Mouse (Mus musculus): ENCODE measurements around the gene Sars. TPM values are rescaled to one million over a fixed set of nuclear protein-coding genes. Genes with fewer than 3 reads are reported as not detected.
A peak's percentile ranks its signal among the peaks of the same experiment; 100 is the strongest.

The Sars gene
- polyA plus RNA-seq (2017; shearing (Covaris generic)) = 100 to 1,000 TPM; 156 to 182 (median 163) TPM

DNA sequence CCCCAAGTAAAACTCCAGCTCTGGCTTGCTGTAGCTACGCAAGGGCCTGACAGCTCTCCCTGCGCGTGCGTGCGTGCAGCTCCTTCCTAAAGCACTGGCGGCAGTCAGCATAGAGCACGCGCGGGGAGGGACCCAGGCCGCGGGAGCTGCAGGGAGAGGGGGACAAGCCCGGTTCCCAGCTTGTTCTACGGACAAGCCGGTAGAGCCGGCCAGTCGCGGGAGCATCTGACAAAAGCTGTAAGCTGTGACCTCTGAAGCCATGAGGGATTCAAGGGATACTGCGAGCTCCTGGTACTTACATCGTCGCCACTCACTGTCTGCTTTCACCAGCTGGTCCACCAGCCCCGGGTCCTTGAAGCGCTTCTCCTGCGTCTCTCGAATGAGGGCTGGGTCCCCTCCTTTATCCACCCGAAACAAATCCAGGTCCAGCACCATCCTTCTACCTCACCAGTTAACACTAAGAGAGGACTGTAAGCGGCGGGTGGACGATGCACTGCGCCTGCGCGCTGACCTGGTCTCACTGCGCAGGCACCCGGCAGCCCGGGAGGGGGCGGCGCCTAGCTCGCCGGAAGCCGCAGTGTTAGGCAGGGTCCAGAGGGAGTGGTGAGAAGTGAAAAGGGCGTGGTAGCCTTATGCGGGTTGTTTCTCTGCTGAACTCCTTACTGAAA, at the start of gene Sars:
Gene Sars (minus strand): TSS at position 512 of the 668 bp plus-strand sequence.
- ATAC-seq = peak; percentile 87

DNA sequence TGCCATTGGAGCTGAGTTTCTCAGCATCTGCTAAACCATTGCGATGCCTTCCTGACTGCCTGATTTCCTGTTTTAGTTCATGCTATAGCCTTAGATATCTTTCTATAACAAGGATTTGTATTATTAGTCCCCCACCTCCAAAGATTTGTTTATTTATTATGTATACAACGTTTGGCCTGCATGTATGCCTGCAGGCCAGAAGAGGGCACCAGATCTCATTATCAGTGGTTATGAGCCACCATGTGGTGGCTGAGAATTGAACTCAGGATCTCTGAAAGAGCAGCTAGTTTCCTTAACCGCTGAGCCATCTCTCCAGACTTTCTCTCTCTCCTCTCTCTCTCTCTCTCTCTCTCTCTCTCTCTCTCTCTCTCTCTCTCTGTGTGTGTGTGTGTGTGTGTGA, 45.0 kb upstream of the Sars start:
- no peak for ATAC-seq

DNA sequence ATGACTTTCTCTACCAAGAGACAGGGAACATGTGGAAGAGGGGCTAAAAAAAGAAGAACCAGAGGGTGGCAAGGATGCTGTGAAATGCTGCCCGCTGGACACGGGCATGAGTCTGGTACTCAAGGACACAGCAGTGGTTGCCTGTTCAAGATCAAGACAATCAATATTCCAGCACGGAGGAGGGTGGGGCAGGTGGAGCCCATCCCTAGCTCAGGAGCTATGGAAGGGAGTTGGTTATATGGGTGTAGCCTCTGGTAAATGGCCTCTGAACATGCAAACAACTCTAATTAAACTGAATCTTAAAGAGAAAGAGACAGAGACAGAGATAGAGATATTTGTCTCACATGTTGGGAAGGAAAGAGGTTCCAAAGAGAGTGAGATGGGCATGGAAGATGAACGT, 39.7 kb upstream of the Sars start:
- ATAC-seq = no peak

DNA sequence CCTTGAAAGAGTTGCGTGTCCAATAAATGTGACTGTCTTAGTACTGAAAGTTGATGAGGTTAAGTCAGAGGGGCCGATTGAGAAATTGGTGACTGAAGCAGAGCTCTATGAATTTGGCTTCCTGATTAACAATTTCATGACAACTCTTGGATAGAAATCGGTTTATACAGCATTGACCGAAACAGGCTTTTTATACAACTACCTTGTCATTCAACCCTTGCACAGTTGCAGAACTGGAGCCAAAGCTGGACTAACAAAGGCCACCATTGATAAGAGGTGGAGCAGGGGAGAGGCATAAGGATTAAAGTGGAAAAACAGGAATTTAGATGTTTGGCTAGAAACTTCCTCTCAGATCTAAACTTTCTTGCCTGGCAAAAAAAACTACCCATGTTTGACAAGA, 33.8 kb upstream of the Sars start:
- no peak for ATAC-seq

DNA sequence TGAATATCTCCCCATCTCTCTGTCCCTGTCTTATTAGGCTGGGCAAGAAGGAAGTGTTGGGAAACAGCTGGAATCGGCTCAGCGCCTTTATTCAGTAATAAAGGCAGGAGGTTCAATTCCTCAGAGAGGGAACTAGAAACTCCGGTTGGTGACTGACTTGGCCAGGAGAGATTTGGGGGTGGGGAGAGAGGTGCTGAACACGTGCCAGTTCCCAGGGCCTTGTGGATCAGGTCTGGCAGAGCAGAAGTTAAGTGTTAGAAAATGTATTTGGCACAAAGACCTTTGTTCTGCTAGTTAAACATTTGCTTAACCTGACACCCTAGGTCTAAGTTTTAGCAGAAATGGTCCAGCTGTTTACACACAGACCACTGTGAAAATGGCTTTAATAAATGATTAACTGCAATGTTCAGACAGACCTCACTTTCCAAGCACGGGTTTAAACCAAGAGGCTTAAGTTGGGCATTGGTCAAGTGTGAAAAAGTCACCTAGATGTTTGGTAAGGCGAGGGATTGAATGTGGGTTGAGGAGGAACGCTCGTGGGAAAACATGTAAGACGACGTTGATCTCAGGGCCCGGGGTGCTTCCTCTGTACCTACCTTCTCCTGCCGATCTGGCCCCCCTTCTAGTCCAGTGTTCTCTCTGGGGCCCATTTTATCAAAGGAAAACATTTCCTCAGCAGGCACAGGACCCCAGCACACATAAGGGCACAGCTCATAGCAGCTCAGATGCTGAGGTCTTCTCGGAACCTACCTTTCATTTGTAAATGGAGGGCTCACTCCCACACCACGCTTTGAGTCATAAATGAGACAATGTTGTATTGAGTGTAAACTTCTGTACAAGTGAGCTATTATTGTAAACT, 32.0 kb upstream of the Sars start:
- ATAC-seq = no peak

DNA sequence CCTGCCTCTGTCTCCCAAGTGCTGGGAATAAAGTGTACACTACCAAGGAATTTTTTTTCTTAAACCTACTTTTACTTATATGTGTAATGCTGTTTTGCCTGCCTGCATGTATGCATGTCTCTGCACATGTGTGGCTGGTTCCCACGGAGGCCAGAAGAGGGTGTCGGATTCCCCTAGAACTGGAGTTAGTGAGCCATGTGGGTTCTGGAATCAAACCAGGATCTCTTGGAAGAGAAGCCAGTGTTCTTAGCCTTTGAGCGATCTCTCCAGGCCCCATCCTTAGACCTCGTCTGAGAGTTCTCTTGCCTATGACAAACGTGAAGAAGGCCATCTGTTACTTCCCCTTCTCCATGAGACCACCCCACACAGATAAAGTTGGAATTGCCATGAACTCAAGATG, 30.5 kb upstream of the Sars start:
- ATAC-seq = no peak

DNA sequence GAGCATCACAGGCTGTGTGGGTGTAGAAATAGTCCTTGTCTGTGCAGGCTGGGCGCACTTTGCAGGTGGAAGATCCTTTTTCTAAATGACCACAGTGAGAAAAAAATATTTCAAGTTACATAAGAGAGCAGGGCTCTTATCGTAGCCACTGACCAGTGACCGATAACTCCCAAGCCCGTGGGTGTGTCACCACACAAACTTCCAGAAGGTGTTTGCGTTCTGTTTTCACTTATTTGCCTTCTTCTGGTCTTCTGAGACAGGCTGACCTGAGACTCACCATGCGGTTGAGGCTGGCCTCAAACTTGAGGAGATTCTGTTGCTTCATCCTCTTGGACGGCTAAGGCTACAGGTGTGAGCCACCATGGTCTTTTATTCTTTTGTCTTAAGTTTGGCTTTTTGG, 30.0 kb upstream of the Sars start:
- no peak for ATAC-seq

DNA sequence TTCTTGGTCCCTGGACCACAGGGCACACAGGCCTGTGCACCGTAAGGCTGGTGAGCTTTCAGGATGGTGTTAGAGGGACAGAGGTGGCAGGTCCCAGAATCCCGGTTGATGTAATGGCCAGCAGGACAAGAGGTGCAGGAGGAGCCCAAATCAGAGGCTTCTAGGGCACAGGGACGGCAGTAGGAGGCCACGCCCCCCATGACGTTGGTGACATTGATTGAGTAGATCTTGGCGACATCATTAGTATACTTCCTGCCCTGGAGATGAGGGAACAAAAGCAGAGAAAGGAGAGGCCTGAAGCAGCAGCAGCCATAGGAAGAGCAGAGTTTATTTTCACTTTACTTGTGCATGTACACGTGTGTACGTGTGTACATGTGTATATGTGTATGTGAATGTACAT, 22.8 kb upstream of the Sars start:
- ATAC-seq = no peak

DNA sequence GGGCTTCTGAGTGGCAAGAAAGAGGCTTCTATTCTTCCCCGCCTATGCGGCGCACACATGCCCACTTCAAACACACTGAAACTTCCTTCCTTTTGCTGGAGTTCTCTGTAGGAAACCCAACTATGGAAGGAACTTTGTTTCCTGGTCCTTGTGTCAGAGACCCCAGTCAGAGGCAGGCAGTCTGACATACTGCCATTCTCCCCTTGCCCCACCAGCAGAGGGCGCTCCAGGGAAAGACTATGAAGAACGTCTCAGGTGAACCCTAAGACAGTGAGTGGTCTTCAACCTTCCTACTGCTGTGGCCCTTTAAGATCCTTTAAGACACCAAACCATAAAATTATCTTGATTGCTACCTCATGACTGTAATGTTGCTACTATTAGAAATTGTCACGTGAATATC, 21.4 kb upstream of the Sars start:
- ATAC-seq = peak; percentile 48

DNA sequence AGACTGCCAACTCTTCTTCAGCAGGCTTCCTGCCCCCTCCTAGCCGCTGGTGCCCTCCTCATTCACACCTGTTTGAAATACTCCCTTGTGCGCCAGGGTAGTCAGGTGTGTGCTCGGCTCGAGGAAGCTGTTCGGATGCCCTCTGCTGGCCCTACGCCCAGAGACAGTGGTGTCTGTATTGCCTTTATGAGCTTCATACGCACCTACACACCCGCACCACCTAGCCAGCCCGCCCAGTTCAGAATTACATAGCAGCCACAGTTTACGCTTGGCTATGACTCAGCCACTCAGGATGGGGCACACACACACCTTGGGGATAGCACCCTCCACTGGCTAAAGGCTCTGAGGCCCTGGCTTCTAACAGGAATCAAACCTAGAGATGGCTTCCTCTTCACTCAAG, 13.9 kb upstream of the Sars start:
- peak; percentile 80 for ATAC-seq

DNA sequence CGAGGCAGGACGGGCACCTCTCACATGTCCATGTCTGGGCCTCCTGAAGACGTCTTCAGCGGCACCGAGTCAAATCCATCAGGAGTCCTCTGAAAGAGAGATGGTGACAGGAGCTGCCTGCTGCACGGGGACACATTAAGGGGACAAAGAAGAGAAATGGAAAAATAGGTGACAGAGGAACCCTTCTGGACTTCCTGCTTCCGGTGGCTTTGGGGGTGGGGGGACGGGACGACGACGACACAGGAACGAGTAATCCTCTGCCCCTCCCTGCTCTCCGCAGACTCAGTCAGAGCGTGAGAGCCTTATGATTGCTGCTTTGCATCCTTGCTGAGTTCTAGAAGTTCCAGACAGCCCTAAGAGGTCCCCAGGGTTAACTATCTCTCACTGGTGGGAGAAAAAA, 13.4 kb upstream of the Sars start:
- ATAC-seq = peak; percentile 71

DNA sequence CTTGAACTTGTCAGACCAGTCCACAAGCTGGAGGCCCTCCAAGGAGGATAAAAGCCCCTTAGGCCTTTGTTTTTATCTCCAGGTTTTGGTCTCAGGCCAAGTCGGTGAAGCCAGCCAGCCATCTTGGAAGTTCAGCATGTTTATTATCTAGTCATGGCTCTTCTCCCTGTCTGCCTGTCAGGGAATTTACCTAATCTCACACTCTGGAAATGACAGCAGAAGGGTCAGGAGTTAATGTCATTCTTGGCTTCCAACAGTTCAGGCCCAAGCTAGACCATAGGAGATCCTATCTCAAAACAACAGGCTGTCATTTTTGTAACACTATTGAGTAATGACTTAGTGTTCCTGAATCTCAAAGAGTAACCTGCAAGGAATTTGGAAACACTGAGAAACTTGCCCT, 9.2 kb upstream of the Sars start:
- ATAC-seq = no peak

DNA sequence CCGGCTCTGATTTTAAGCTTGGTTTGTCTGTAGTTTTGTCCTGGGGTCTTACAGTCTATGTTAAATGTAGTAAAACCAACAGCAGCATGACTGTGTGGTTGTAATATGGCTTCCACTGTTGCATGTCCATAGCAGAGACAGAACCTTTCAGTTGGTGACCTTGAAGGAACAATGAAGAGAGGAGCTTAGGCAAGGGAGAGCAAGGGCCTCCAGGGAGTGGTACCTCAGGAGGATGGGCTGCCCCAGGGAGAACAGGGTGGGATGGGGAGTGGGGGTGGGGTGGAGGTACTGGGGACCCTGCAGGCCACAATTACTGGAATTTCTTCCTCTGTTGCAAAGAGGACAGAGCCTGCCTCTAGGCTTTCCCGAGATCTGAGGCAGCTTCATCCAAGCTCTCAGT, 7.0 kb upstream of the Sars start:
- ATAC-seq = no peak

DNA sequence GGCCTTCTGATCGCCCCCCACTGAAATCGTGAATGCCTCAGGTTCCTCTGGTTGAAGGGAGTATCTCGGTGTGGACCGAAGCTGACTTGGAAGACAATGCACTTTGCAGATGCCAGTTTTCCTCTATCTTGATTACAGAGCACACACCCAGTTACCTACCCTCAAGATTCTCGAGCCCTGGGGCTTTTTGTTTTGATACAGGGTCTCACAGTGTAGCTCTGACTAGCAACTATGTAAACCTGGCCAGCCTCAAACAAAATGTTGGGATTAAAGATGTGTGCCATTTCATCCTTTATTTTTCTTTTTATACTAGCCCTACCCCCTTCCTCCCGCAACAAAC, 327 bp upstream of the Sars start:
- no peak for ATAC-seq

DNA sequence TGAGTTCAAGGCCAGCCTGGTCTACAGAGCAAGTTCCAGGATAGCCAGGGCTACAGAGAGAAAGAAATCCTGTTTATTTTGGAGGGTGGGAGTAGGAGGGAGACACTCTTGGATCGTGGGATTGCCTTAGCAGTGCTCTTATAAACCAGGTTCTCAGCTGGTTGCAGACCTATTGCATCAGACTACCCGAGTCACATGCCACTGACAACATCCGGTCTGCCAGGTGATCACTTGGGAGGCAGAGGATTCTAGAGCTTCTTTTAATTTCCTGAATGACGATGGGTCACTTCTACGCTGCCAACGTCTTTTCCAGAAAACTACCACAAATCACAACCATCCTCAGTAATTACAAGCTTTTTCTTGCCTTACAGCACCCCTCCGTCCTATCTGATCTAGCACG, 980 bp downstream of the Sars start:
- peak; percentile 70 for ATAC-seq

DNA sequence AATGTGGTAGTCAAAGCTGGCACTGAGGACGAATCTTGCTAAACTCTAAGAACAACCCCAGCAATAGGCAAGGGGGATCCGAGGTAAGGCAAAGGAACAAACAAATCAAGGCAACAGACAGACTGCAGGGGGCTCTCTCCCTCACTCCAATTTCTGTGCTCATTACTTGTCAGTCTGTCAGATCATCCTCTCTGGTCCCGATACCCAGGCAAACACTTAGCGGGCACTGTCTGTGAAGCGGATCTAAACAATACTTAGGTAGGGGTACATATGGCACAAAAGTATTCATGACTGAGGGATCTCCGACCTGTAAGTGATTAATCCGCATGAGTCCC, 8.7 kb downstream of the Sars start:
- no peak for ATAC-seq

DNA sequence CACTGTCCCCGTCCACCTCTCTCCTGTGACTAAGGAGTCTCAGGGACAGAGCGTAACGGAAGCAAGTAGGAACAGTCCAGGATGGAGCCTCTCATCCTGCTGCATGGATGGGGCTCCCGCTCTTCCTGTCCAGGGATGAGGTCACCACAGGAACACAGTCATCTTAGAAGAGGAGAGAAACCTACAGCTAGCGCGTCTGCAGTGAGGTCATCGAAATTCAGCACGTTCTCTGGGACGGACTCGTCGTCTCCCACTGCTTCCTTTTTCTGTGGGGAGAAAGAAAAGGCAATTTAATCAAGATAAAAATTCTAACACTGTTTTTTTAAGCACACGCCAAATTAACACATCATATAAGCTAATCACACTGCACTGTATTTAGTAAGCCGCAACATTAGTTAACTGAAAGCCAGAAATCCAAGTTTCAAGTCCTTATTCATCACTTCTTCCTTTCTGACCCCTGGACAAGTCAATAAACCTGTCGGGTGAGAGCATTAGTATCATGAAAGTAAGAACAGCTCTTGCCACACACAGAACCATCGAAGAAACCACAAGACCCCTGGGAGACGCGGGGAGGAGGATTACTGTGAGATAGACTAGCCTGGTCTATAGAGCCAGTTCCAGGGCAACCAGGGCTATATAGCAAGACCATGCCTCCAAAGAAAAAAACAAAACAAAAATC, 9.2 kb downstream of the Sars start:
- ATAC-seq = peak; percentile 32

DNA sequence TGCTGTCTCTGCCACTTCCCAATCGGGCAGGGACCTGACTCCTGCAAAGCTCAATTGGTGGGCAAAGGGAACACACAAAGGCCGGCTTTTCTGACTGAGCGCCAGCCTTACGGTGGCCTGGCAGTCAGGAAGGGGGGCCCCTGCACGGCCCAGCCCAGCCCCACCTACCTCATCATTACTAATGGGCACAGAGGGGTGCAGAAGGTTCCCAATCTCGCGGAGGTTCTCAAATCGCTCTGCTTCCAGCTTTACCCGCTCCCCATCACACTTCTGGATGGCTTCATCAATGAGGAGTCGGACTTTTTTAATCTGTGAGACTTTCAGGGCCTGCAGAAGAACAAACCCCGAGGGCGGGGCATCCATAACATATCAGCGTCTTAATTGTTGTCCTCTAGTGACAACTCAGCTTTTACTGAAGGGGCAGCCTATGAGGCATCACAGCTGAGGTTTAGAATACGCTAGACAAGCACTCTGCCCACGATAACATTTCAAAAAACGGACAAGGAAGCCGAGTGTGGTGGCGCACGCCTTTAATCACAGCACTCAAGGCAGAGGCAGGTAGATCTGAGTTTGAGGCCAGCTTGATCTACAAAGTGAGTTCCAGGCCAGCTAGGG, 11.0 kb downstream of the Sars start:
- no peak for ATAC-seq

DNA sequence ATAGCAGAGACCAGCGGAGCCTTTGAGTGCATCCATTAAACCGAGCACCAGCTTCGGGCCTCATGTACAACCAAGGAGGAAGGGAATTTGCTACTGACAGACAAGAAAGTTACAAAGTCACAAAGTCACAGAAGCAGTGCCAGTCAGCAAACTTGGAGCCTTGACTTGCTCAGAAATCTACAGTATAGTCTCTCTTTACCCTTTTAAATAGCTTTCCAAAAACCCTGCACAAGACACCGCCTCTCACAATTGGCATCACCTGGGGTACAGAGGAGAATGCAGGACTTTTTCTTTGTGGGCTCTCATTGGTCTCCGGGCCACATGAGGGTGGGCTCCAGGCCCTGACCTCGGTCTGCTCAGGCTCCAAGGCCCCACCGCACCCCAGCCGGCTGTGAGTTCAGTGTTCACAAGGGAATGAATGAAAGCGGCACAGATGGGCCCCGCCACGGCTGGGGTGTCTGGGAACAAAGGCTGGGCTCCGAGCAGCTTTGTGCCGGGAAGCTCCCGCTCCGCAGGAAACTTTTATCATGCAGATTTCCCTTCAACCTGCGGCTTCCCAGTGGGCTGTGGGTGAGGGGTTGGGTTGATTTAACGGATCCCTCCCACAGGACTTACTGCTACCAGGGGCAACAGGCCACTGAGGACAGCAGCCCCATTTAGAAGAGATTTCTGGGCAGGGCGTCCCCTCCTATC, 11.7 kb downstream of the Sars start:
- no peak for ATAC-seq

DNA sequence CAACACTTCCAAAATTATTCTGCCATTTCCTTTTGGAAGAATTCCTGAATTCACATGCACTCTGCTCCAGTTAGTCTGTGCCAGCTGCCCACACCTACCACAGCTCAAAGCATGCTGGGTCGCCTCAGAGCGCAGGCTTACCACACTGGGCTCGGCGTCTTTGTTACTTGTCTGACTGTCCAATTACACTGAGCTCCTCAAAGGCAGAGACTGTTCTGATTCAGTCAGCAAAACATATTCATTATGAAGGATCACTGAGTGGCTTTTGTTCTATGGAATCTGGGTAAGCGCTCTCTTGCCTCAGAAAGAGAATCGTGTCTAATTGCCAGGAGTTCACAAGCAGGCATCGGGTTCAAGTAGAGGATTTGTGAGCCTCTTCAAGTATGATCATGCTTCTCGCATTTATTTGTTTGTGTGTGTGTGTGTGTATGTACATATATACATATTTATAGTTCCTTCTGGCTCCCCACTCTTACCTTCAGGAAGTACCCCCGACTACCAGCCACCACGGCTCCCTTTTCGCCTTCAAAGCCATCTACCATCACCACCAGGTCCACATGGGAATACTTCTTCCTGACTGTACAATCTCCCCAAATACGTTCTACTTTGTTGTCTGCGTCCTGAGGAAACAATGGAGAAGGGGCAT, 12.3 kb downstream of the Sars start:
- ATAC-seq = no peak

DNA sequence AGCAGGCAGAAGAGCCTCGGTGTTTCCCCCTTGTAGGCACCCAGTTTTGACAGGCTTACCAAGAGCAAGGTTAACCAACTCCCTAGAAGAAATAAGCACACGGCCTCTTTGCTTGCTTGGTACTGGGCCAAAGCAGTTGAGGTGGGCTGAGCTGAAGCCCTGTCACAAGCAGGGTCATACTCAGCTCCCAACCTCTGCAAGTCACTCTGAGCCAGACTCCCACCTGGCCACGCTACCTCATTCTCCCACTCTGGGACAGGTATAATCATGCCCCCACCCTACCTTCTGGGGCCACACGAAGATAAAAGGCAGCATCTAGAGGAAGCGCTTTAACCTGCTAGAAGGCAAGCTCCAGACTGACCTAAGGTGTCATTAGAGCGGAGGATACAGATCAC, 19.4 kb downstream of the Sars start:
- no peak for ATAC-seq

DNA sequence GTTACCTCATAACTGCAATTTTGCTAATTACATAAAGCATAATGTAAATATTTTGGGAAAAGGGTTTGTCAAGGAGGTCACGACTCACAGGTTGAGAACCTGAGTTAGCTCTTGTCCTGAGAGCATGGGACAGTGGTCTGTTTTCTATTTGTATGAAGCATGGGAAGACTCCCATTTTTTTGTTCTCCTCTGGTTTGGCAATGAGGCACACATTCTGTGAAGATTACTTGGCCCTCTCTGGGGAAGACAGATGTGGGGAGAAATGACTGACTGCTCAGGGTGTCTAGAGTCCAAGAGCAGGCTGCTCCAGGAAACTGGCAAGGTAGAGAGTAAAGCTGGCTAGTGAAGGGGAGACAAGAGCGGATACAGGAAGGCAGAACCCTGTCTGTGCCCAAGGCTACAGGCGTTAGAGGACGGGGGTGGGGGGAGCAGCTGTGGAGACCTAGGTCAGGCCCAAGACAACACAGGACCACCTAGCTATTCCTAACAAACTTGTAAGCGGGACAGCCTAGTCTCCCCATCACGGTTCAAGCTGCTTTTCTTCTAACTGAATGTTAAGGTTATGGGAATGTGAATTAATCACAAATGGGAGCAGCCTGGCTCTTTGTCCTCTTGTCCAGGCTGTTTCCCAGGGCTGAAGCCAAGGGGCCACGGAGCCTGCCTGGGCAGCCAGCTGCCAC, 19.9 kb downstream of the Sars start:
- no peak for ATAC-seq
